Mouse (Mus musculus) erythroblast, embryonic 14.5 days (primary cell): Measurements from ENCODE around the gene Zbtb4.

Experiments
- GATA1 ChIP-seq: IDR thresholded peaks from 2 replicates; pipeline ENCODE4 v1.6.1; 2012; ENCODE audit warnings: low read length, inconsistent platforms, mixed read lengths
- TAL1 ChIP-seq: IDR thresholded peaks from 3 replicates; pipeline ENCODE4 v1.6.1; 2012; ENCODE audit warnings: low read length, inconsistent platforms, mixed read lengths

GRCm38 (mm10) chr11:69828832-69829231 lies 63.1 kb downstream of the Zbtb4 start:
- TF ChIP-seq GATA1 (no peak), TAL1 (no peak)
